Mouse (Mus musculus) natural killer cell, adult 2 months (primary cell): ENCODE data around the gene Rbm3.
A peak's percentile ranks its signal among the peaks of the same experiment; 100 is the strongest.
"Not testable (repeated sequence)": the region's sequence is repeated elsewhere in the genome, so short reads cannot be mapped to it uniquely, and the experiment has no call there.

ENCODE experiments used
- DNase-seq, 2 experiments: peaks; one replicate each; pipeline ENCODE4 v3.0.0; 2022; ENCODE audit warnings: low spot score in 2 of 2

Gene Rbm3

DNA sequence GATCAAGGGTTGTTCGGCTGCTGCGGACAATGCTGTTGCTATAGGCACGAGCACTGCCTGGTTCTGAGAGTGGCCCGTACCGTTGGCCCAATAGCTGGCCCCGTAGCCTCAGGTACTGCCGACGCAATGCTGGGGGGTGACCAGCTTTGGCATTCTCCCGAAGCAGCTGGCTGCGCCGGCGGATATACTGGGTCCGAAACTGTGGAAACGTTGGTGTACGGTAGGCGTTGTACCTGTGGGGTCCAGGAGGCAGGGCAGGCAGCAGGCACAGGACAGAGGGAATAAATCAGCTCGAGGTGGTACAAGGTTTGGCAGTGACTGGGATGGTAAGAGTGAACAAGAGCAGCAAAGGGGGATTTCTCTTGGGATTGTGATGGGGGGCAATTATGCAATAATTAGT lies 14.3 kb downstream of the Rbm3 start:
- no peak for DNase-seq

DNA sequence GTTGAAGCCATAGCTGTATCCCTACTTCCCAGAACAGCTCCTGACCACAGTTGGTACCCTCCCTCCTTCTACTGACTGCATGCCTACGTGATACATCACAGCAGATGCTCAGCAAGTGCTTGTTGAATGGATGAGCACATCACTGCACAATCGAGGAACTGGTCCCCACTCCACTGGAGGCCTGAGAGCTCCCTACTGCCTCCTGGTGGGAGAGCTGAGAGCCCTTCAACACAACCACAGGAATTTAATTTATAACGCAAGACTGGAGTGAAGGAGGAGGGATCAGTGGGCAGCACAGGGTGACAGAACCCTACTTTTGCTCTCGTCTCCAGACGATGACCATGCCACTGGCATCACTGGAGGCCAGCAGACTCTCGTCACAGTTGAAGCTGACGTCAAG lies 20.4 kb downstream of the Rbm3 start:
- DNase-seq, result peak in 1 of 2 experiments; percentile 17

DNA sequence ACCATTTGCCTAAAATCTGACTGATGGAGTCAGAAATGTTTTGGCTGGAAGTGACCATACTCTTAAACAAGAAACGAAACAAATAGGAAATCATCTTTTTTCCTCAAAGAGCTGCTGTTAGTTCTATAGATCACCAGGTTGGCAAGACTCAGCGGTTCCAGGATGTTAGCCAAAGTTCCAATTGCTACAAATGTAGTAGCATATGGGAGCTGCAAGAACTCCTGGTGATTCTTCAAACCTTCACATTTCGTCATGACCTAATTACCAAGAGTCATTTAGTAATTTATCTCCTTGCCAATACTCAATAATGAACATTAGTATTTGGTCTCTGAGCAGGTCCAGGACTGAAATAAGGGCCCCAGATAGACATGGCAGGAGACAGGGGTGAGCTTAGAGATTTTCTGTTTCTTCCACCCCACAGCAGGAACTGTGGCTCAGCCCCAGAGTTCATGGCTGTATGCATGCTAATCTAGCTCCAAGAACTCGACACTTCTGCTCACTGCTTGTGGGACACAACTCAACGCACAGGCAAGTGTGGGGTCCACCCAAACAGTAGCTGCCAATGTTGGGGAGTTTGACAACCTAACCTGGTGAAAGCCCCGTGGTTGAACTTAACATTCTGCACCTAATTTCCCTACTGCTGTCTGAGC lies 21.7 kb downstream of the Rbm3 start:
- no peak for DNase-seq

DNA sequence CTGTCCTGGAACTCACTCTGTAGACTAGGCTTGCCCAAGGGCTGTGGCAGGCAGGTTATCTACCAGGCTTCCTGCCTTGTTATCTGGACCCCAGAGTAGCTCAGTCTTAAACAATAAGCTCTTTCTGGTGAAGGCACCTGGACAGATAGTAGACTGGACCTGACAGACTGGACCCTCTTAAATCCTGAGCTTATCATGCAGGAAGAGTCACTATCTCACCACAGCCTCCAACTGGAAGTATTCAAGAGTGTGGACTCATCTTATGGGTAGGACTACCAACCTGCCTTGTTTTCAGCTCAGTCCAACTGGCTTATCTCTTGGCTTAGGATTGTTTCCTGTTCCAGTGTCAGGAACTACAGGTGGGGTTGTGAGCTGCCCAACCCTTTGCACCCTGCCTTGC lies 28.4 kb downstream of the Rbm3 start:
- no peak for DNase-seq

DNA sequence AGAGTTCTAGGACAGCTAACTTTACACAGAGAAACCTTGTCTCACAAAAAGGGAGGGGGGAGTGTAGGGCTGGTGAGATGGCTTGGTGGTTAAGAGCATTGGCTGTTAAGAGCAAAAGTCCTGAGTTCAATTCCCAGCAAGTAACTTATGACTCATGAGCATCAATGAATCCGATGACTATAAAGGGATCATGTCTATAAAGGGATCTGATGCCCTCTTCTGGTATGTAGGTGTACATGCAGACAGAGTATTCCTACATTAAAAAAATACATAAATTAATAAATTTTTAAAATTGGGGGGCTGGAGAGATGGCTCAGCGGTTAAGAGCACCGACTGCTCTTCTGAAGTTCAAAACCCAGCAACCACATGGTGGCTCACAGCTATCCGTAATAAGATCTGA lies 30.4 kb downstream of the Rbm3 start:
- DNase-seq, result no peak

DNA sequence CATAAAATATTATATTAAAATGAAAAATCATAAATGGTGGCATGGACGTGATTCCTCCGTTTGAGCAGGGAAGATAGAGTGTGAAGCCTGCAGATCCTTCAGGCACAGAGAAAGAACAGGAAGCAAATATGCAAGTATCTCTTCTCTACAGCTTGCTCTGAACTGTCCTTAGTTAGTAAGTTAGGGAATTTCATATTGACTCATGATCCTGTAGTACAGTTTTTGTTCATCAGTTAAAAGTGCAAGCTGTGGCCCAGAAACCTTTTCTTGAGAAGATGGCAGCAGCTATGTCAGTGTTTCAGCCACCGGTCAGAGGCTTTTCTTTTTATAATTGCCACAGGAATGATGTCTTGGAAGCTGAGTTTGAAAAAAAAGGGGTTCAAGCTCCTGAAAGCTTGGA lies 40.7 kb downstream of the Rbm3 start:
- DNase-seq, result no peak

DNA sequence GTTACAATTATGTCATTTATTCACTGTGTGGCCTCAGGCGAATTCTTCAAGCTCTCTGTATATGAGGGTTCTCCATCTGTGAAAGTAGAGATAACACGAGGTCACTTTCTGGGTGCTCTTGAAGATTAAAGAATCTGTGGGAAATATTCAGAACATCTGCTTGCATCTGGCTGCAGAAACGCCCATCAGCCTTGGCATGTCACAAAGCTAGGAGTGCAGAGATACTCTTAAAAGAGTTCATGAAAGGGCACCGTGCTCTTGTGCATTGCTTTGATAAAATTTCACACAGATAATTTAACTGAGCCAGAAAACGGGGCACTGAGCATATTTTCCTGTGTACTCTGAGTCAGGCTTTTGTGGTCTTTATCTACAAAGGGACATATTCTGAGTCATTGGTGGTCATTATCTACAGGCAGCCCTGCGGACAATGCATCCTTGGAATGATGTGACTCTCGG lies 43.4 kb downstream of the Rbm3 start:
- no peak for DNase-seq

DNA sequence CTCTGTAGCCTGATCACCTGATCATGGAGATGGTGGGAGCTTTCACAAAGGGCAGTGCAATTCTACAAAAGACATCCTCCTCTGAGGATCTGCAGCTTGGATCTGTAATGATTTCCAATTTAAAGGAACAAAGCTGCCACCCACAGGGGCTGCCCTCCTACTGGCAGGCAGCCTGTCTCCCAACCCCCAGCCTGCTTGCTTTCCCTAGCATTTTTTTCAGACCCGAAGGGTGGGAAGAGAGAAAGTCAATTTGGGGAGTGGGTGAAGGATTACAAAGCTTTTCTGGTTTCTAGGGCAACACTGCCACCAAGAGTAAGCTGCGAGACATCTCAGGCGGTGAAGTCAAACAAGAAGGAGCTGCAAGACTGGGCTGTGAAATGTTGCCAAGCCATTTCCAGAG lies 44.7 kb downstream of the Rbm3 start:
- no peak for DNase-seq

DNA sequence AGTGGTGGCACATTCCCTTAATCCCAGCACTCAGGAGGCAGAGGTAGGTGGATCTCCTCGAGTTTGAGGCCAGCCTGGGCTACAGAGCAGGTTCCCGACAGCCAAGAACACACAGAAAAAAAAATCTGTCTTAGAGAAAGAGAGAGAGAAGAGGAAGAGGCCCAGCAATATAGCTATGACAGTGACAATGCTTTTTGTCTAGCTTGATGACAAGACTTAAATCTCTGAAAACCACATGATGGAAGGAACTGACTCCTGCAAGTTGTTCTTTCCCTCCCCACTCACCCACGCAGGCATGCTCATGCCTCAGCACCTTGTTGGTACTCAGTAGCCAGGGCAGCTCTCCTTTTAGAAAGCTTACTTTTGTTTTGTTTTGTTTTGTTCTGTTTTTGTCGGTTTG lies 46.2 kb downstream of the Rbm3 start:
- DNase-seq, result no peak

DNA sequence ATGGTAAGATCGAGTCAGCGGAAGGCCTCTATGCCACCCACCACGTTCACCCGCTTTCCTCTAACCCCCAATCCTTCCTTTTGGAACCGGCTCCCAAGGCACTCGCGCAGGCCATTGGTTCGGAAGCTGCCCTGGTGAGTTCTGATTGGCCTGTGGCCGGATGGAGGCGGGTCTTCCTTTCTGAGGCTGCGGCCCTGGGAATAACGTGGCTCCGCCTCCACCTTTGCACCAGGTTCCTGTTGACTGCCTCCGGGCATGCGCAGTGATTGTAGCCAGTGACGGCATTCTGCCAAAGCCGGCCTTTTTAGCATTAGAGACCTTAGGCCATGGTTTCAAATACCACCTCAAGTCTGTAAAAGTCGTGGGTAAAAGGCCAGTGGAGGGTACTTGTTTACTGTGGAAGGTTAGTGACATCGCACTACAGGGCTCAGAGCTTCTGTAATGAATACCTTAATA lies 48.9 kb downstream of the Rbm3 start:
- peak; percentile 94 to 96 for DNase-seq

DNA sequence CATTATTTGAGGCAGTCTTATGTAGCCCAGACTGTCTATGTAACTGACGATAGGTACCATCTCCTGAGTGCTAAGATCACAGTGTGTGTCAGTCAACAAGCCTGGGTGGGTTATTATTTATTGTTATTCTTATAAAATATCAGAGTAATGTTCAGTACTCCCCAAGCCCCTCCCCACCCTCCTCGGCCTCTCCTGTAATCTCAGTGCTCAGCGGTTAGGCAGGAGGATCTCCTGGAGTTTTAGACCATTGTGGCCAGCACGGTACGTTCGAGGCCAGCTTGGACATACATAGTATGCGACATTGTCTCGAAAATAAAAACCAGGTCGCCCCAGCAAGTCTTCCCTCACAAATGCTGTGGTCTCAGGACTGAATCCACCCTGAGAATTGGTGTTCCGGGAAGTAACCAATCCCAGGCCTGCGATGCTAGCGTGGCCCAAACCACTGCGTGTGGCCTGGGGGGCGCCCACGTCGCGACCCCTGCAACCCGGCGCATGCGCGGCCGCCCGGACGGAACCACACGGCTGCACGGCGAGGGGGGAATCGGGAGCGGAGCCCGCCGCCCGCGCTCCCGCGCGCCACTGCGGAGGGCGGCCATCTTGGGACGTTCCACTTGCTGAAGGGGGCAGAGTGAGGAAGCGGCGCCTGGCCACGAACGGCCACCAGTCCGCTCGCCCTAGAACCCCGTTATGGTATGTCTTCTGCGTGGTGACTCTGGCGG lies 49.5 kb downstream of the Rbm3 start:
- peak; percentile 88 to 91 for DNase-seq

DNA sequence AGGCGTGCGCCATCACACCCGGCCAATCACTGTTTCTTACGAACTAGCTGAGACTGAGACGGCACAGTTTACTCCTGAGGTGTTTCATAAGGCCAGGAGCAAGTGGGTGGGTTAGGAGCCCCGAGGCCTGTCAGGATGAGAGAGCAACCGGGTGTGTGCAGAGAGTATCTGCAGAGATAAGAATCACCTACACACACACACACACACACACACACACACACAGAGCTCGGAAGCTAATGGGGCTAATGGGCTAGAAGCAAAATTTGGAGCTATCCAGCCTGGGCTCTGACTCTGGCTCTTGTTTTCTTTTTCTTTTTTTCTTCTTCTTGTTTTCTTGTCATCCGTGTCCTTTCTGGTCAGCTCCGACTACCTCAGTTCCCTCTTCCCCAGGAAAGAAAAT lies 50.1 kb downstream of the Rbm3 start:
- DNase-seq, result no peak

DNA sequence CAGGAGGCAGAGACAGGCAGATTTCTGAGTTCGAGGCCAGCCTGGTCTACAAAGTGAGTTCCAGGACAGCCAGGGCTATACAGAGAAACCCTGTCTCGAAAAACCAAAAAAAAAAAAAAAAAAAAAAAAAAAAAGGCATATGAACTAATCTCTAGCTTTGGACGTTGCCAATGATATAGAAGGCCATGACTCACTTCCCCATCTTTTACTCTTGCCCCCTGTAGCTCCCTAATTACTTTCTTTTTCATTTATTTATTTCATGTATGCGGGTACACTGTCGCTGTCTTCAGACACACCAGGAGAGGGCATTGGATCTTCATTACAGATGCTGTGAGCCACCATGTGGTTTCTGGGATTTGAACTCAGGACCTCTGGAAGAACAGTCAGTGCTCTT lies 54.7 kb downstream of the Rbm3 start:
- not testable (repeated sequence) for DNase-seq

DNA sequence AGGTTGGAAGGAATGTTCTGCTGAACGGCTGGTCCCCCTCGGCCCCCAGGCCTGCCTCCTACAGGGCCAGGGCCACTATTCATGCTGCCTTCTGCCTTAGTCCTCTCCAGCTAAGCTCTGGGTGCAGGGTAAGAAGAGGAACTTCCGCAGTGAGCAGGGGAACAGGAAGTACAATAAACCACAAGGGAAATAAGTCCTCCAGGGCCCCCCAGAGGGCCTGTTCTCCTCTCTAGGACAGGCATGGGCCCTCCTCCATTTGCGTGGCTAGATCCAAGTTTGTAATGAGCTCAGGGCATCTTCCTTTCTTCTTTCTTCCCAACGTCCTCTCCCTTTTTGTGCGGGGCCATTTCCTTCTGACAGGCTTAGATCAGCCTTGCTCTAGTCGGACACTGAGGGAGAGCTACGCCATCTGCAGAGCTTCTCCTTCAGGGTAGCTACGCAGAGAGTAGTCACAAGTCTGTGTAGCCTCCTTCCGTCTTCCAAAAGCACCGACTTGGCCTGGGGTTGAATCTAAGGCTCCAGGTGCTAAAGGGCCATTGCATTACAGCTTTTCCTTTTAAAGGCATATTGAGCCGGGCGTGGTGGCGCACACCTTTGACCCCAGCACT lies 55.2 kb downstream of the Rbm3 start, which contains the start of gene Was:
Gene Was (minus strand): TSS at position 153 of the 608 bp plus-strand sequence.
- DNase-seq, result peak; percentile 52 to 65

DNA sequence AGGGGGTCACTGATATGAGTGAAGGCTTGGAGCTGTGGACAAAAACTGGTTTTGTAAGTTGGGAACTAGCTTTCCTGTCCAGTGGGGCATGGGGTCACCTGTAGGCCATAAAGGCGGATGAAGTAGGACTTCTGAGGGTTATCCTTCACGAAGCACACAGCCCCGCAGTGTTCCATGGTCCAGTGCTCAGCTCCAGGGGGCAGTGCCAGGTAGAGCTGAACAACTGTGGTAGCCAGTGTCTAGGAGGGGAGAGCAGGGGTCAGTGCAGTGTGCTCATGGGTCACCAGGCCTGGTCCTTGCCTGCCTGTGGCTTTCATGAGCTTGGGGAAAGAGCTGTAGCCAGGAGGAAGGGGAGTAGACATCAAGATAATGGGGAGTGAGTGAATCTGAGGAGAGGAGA lies 55.9 kb downstream of the Rbm3 start:
- no peak for DNase-seq
